Mouse (Mus musculus): Measurements from ENCODE around the gene Ceacam5. TPM values are rescaled to one million over a fixed set of nuclear protein-coding genes. Genes with fewer than 3 reads are reported as not detected.

Gene Ceacam5
- polyA plus RNA-seq (2015; fragmentation: Nextera tagmentation; extraction: Ambion mirVana), result not detected in 2 replicates

- no peak for ATAC-seq (ENCODE audit: low read depth)
- H3K9ac ChIP-seq, result no peak within 1 kb of the TSS
- WGBS (ENCODE audit: insufficient replicate concordance), result 27% methylated on average over 1 of the region's 1 CpGs
Observed at GRCm38 (mm10) chr7:17712938-17713337, at the start of gene Ceacam5. Ceacam5 (plus strand) TSS chr7:17713238.

More at GRCm38 (mm10) chr7:17712938-17713337, at the start of gene Ceacam5:
- H3K36me3 ChIP-seq, result no peaks in the 10 kb centered on the region
- no peak within 1 kb of the TSS for H3K4me2 ChIP-seq
- no peak within 1 kb of the TSS for H3K4me3 ChIP-seq (replicated peaks)
- no peak within 1 kb of the TSS for H3K27ac ChIP-seq
- H3K4me1 ChIP-seq (replicated peaks), result no peaks in the 10 kb centered on the region
- DNase-seq, result no peak
- H3K9me3 ChIP-seq (replicated peaks), result no peaks in the 10 kb centered on the region
- H3K27me3 ChIP-seq, result no peaks in the 10 kb centered on the region

Other genes with a start within 250 kb of the Ceacam5 start
- not detected in 2 replicates for gene Ceacam14, start 99.4 kb downstream of the Ceacam5 start, polyA plus RNA-seq (2015; fragmentation: Nextera tagmentation; extraction: Ambion mirVana)
- gene Gm5155, start 158.5 kb downstream of the Ceacam5 start, polyA plus RNA-seq (2015; fragmentation: Nextera tagmentation; extraction: Ambion mirVana), result not detected in 2 replicates